Mouse (Mus musculus) myocyte (in vitro differentiated cells): ENCODE data around the gene Baz1a.

Experiments used
- MAX ChIP-seq: IDR thresholded peaks from one replicate; pipeline ENCODE4 v1.6.1; 2011; ENCODE audit warnings: low read depth, mild to moderate bottlenecking, control low read depth
- POLR2A ChIP-seq: IDR thresholded peaks from one replicate; pipeline ENCODE4 v1.6.1; 2011; ENCODE audit warnings: low read depth, mild to moderate bottlenecking, control low read depth, moderate library complexity; ENCODE audit not compliant: insufficient read length
- TCF3 ChIP-seq: IDR thresholded peaks from one replicate; pipeline ENCODE4 v1.6.1; 2011; ENCODE audit warnings: low read depth, control low read depth; ENCODE audit not compliant: insufficient read length
- USF1 ChIP-seq: IDR thresholded peaks from one replicate; pipeline ENCODE4 v1.6.1; 2011; ENCODE audit warnings: low read depth, mild to moderate bottlenecking, control low read depth, moderate library complexity

DNA sequence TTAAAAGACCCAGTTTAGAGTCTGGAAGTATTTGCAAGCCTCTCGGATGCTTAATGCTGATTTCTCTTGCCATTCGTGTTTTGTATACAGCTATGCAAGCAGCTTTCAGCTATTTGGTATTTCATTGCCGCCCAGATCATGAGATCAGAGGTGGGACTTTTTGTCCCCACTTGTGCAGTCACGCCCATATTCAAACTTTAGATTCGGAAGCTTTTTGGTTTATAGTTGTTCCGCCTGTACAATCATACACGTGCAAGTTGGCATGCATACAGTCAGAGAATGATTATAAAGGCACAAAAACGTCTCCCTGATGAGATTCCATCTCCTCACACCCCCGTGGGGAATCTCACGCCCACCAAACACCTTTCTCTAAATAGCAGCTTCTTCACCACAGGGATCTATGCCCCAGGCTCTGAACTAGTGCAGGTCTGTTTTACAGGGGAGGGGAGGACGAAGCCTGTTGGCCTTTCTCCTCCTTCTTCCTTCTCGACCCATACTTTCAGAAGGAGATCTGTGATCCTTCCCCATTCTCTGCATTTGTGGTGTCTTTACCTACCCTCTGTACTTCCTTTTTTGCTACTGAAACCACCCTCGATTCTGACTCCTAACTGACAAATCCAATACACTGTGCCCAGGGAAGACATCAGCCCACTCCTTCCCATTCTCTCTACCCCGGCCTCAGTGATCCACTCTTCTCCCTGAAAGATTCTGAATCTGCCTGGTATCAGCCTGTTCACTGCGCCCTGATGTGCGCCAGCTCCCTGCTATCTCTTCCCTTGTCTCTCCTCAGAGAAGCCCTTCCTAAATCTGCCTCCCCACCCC is 20.7 kb downstream of the Baz1a start:
- TF ChIP-seq POLR2A (no peak), MAX (no peak), TCF3 (no peak), USF1 (no peak)
